Mouse (Mus musculus) kidney, adult 18-20 months (tissue): ENCODE measurements around the gene Hivep3.

Experiments
- DNase-seq: peaks from one replicate; pipeline ENCODE4 v3.0.0; 2021

The Hivep3 gene

GRCm38 (mm10) chr4:119979918-119980317 is 246.3 kb downstream of the Hivep3 start:
- no peak for DNase-seq

DNA sequence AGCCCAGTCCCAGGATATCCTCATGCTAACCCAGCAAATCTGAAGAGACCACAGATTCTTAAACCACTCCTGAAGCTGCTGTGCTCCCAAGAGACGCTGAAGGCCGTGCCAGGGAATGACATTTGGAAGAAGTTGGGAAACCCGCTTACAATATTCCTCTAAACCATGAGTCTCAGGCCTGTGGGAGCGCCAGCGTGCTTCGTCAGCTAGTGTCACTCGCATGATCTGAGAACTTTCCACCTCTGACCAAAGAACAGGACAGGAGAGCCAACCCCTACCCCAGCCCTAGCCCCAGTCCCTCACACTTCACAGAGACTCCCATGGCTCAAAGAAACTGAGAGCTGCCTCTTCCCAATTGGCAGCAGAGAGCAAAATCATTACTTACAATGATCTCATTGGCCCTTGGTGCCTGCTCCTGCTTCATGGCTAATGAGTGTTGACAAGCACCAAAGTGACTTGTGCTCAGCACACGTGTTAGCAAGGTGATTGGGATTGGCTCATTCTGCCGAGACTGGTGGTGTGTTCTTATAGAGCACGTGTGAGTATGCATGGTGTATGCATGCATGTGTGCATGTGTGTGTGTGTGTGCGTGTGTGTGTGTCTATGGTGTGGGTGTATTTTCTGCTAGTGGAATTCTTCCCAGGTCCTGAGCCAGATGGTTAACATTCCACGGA is 247.6 kb downstream of the Hivep3 start:
- DNase-seq, result no peak

GRCm38 (mm10) chr4:119986065-119986464 is 252.5 kb downstream of the Hivep3 start:
- DNase-seq, result no peak

DNA sequence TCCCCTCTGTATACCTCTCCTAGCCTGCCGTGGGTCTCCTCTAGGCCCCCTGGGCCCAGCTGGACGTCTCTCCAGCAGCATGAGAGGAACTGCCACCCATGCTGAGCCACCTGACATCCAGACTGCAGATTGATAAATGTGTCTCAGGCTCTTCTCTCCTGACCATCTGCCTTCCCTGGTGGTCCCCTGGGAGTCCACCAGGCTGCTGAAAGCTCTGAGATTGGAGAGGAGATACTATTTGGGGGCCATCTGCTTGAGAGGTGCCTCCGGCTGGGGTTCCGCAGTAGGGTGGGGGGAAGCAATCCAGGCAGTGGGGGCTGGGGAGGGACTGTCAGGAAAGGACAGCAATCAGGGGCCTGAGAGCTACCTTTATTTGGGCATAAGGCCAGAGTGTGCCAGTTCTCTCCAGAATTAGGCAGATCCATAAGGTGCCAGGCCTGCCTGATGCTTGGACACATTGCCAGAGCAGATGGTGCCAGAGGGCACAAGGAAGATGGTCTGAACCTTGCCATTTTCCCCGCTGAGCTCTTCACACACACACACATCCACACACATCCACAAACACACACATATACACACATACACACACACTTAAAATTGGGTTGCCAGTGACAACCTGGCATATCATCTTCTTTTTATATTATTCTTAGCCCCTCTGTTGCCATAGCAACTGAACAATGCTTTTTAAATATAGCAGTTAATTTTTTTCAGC is 253.2 kb downstream of the Hivep3 start:
- no peak for DNase-seq

DNA sequence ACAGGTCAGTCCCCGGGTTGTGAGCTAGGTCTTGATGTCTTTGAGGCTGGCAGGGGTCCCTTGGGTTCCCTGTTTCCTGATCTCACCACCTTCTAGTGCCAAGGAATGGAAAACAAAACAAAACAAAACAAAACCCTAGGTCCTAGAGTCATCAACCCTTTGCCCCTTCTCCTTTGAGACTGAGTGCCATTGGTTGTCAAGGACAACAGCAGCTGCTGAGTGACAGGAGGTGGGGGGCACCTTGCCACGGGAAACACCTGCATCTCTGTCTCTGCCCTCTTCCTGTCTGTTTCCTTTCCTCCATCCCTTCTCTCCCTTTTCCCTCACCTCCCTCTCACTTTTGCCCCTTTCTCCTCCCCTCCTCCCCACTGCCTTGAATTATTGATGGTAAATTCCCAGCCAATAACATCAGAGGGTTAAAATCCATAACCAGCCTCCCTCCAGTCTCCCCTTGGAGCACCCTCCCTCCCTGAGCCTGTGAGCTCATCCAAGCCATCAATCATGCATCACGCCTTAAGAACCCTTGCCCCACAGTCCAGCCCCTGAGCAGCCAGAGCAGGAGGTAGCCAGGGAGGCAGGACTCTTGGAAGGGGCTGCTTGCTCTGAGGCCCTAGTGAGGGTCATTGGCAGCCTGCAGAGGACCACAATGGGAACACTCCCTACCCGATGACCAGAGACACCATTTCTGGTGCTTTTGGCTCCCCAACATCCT is 253.9 kb downstream of the Hivep3 start:
- DNase-seq, result no peak

GRCm38 (mm10) chr4:119989031-119989693 is 255.6 kb downstream of the Hivep3 start:
- DNase-seq, result no peak

DNA sequence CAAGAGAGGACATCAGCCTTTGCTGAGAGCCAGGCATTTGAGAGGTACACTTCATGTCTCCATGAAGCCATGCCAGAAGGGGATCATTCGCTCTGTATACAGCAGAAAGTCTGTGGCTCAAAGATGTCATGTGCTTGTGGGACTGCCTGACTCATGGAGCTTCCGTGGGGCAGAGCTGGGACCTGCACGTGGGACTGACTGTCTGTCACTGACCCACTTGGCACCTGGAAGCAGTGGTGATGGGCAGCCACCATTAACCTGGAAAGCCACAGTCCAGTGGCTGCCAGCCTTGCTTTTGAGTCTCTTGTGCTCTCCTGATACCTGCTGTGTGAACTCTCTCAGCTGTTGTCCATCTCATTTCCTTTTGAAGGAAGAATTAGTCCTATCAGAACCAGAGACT is 256.8 kb downstream of the Hivep3 start:
- DNase-seq, result no peak

DNA sequence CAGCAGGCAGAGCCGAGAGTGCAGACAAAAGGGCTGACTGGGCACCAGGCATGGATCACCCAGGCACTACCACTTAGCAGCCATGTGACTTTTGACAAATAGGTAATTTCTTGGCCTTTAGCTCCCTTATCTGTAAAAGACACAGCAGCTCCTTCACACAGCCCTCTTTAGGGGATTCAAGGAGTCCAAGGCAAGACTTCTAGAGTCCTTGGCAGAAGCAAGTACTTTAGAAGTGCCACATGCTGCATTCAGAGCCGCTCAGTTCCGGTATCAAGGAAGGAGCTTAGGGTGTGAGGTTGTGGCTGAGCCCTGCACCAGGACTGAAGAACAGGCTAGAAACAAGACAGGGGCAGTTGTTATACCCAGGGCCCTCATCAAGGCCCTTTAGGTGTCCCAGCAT is 257.3 kb downstream of the Hivep3 start:
- no peak for DNase-seq

DNA sequence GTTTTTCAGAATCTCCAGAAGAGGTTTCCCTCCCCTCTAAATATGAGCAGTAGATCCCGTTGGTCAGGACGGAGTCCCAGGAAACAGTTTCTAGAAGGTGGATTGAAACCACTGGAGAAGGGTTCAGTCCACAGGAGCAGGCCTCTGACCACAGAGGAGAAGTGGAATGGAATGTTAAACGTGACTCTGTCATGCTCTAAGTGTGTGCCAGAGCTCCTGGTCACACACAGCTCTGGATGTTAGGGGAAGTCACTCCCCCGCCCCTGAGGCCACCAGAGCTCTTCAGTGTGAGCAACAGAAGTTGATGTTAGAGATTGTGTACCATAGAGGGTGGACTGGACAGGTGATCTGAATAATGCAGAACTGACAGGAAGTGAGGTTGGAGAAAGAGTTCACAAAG is 258.2 kb downstream of the Hivep3 start:
- DNase-seq, result no peak

DNA sequence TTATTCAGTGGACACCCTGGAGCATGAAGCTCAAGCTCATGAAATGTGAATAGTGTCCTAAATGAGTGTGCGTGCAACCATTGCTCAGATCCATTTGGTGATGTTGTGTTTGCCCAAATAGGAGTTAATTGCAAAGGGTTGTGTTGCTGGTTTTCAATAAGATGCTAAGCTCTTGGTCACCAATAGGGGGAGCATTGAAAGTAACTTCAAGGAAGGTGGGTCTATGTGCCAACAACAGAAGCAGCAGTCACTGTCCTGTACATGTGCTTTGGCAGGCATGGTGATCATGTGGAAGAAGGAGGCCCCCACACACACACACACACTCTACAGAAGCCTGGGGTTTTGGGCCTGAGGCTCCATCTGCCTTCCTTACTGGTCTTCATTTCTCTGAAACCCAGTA is 262.8 kb downstream of the Hivep3 start:
- DNase-seq, result no peak

DNA sequence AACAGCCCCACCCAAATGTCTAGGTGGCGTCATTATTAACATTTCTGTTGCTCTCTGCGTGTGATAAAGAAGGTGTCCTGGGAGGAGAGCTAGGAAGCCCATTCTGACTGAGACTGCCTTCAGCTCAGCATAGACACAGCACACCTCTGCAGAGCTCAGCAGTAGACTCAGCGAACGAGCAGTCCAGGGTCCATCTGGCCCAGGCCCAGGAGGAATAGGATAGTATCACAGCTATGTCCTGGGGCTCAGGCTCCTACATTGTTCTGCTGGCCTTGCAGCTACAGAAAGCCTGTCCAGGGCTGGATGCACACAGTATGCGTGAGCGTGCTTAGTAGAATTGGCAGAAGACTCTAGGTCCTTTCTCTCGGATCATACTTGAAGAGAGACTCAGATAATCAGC is 263.8 kb downstream of the Hivep3 start:
- DNase-seq, result peak; percentile 73

DNA sequence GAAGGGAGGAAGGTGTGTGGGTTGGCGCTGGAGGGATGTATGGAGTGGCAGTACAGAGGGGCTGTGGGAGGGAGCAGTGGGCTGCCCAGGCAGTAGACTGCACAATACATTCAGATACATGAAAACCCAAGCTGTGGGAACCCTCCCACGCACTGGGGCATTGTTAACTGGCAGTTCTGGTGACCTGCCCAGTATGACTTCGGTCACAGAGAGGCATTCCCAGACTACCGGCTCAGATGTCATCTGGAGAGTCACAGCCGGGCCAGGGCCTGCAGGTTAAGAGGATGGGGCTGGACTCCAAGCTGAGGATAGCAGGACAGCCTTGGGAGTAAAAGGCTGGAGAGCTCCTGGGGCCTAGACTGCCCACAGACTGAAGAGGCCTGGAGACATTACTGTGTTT is 265.3 kb downstream of the Hivep3 start:
- DNase-seq, result no peak

DNA sequence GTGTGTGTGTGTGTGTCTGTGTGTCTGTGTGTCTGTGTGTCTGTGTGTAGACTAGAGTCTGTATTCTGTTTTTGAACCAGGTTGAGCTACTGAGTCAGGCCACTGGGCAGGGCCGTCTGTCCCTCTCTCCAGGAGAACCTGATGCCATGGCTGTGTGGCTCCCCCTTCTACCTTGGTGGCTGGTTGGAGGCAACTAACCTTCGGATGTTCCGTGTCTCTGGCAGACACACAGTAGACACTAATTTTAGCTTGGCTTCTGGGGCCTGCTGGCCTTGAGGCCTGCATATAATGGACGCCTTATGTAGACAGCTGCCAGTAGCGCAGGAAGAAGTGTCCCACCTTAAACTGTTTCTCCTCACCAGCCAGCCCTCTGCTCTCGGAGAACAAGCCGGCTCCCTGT is 267.3 kb downstream of the Hivep3 start:
- no peak for DNase-seq

DNA sequence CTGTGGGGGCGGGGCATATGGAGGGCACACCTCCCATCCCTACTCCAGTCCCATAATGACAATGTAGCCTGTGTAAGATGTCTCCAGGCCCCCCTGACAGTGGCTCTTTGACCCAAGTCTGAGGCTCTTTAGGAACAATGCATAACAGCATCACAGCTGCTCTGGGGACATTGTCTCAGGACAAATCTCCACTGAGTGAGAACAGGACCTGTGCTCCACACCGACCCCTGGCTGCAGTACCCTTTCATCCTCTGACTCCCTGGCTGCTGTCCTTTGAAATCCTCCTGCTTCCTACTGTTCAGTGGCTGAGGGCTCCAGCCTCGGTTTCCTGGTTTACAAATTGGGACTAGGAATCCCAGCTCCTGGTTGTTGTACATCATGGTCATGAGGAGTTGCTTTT is 269.4 kb downstream of the Hivep3 start:
- no peak for DNase-seq

DNA sequence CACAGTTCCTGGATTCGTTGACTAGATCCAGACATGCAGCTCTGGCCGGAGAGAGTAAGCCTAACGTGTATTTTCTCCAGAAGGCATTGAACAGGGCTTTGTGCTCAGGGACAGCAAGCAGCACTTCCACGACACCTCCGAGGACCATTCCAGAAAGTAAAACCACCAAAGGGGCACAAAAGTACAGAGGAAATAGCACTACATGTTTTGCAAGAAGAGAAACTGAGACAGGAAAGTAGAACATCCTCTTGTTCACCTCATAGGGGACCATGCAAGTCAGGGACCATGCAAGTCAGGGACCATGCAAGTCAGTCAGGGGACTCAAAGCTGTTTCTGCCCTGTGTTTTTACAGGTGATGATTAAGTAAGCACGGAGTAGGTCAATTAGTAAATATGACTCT is 272.5 kb downstream of the Hivep3 start:
- DNase-seq, result no peak

DNA sequence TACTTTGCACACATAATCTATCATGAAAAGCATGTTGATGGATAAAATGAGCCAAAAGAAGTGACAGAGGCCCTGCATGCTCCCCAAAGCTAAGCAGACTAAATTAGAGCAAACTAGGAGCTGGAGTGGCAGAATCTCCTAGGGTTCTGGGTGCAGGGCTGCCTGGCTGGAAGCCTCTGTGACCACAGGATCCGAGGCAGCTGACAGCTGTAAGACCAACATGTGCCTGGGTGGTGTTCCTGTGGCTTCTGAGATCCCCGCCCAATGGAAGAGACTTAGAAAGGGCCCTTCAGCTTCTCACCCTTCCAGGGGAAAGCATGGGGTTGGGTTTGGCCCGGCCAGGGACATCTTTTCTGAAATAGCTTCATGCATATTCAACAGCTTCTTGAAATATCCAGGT is 274.3 kb downstream of the Hivep3 start:
- DNase-seq, result no peak

GRCm38 (mm10) chr4:120009151-120009550 is 275.6 kb downstream of the Hivep3 start:
- DNase-seq, result no peak

GRCm38 (mm10) chr4:120011788-120012187 is 278.2 kb downstream of the Hivep3 start:
- peak; percentile 20 for DNase-seq

- DNase-seq, result no peak
Measured at GRCm38 (mm10) chr4:120012891-120013290, 279.3 kb downstream of the Hivep3 start.

GRCm38 (mm10) chr4:120018426-120018825 is 284.8 kb downstream of the Hivep3 start:
- no peak for DNase-seq

- no peak for DNase-seq
Measured at GRCm38 (mm10) chr4:120022392-120022791, 288.8 kb downstream of the Hivep3 start.

DNA sequence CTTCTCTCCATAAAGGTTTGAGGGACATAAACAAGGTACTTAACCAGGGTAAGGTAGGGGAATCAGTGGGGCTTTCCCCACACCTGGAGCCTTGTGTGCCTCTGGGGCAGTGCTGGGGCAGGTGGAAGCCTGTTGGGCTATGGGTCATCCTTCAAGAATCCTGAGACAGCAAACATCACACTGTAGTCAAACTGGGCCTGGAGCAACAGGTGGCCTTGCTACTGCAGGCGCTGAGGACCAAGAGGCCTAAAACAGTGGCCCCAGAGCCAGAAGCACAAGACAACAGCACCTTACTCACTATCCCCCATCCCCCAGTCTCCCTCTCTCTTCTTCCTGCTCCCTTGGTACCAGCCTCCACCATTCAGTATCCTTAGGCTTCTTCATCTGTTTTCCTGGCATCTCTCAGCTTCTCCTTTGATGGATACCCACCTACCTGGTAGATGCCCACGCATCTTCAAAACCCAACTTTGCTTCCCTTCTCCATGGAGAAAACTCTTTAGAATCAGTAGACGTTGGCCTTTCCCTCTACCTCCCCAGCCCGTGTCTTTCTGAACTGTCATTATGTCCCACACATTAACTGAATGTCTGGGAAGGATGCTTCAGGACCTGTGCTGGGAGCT is 289.7 kb downstream of the Hivep3 start:
- no peak for DNase-seq

DNA sequence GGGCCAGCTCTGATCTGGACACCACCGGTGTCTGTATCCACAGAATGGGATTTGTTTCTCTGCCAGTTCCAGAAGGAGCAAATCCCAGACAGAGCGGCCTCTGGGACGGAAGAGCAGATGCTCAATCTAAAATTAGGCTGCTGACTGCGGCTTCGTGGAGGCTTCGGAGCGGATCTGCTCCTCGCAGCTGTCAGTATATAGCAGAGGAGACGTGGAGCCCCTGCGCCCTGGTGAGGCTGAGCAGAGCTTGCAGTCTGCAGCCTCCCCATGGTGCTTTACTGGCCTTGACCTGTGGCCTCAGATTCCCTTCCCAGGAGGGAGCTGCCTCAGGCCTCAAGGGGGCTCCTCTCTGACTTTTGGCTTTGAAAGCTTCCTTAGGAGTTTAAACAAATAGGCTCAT is 290.5 kb downstream of the Hivep3 start:
- no peak for DNase-seq
